Mouse (Mus musculus) E14TG2a.4 (cell line): Measurements from ENCODE around the gene Tgfbr1.

Source experiments
- CTCF ChIP-seq: conservative IDR thresholded peaks from 2 replicates; pipeline ENCODE4 v1.5.1; 2014; ENCODE audit warnings: low read length
- NANOG ChIP-seq: IDR thresholded peaks from 2 replicates; pipeline ENCODE4 v1.6.1; 2014; ENCODE audit warnings: borderline replicate concordance, low read length, mixed read lengths
- POU5F1 ChIP-seq: IDR thresholded peaks from 2 replicates; pipeline ENCODE4 v1.6.1; 2014; ENCODE audit warnings: low read length, borderline replicate concordance

GRCm38 (mm10) chr4:47347022-47347421 is 6.0 kb upstream of the Tgfbr1 start:
- TF ChIP-seq CTCF (no peak), POU5F1 (no peak), NANOG (no peak)
